Mouse (Mus musculus) Muller cell, postnatal 12 days (primary cell): ENCODE results near the gene Nup210.
A peak's percentile ranks its signal among the peaks of the same experiment; 100 is the strongest.

Experiments
- DNase-seq: peaks from one replicate; pipeline ENCODE4 v3.0.0-alpha.2; 2015; ENCODE audit errors: inconsistent ontology term

Gene Nup210

DNA sequence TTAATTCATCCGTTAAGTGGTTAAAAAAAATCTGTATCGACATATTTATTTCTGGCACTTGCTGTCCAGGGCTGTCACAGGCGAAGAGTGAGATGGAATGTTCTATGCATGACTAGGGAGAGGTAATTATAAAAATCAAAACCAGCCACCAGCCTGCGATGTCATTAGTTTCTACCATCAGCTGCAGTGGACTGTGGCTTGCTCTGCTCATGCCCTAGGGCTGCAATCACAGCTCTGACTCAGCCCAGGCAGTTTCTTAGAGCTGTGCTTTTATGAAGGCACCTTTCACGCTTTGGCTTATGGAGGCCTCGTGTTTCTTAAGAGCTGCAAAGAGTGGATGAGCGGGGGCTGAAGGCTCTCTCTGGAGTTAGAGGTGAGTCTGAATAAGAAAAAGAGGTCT is 95.8 kb downstream of the Nup210 start:
- peak; percentile 37 for DNase-seq

GRCm38 (mm10) chr6:91016600-91017230 is 99.9 kb downstream of the Nup210 start:
- DNase-seq: no peak

- peak; percentile 63 for DNase-seq
Observed at GRCm38 (mm10) chr6:91014198-91014958, 102.3 kb downstream of the Nup210 start.

DNA sequence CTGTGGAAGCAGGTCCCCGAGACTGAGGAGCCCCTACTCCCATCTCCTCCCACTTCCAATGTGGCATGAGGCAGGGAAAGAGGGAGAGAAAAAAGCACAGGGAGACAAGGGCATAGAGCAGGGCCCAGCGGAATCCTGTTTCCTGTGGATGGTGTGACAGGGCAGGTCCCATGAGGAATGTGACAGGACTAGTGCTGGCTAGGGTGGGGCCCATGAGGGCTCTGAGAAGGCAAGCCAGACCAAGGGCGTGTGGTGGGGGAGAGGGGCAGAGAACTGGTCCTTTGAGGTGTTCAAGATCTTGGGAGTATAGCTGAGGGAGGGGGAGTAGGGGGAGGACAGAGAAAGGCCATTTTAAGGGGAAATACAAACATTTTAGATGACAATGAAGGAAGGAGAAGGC is 104.2 kb downstream of the Nup210 start:
- DNase-seq: no peak

- no peak for DNase-seq
Observed at GRCm38 (mm10) chr6:91011568-91011967, 105.1 kb downstream of the Nup210 start.

DNA sequence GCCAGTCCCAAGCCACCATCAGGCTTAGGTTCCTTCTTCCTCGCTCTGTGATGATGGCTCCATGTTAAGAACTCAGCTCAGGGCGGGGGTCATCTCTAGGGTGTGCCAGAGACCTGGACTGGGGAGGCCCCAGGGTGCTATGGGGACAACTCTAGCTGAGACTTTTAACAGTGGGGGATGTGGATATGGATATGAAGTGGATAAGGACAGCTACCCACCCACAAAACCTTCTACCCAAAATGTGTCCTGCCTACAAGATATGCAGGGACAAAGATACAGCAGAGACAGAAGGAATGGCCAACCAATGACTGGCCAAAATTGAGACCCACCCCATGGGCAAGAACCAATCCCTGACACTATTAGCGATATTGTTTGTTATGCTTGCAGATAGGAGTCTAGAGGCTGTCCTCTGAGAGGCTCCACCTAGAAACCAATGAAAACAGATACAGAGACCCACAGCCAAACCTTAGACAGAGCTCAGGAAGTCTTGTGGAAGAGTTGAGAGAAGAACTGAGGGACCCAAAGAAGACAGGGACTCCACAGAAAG is 108.3 kb downstream of the Nup210 start:
- no peak for DNase-seq

- no peak for DNase-seq
Observed at GRCm38 (mm10) chr6:91007207-91007606, 109.4 kb downstream of the Nup210 start.

- no peak for DNase-seq
Observed at GRCm38 (mm10) chr6:91004157-91004556, 112.5 kb downstream of the Nup210 start.

DNA sequence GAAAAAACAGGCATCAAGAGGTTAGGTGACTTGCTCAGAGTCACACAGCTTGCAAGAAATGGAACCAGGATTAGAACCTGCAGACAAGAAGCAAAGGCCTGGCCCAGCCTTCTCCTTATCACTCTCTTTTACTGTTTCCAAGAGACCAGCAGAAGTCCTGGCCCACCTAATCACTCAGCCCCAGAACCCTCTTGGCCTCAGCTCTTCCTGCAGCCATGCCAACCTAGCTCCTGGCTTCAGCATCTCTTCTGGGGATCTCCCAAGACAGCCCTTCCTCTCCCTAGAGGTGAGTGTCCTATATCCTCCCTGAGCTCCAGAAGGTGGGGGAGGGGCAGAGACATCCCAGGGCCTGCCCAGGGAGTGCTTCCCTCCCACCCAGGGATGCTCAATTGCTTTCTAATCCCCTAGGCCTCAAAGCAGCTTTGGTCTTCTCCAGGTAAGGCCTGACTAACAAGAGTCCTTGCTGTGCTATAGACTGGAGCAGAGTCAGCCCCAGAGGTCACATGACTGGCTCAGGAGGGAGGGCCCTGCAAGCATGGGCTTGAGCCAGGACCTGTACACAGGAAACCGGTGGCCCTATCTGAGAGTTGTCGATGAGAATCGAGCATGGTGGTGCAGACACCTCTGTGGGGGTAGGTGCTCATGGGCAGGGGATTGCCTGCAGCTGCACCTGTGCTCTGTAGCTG is 113.2 kb downstream of the Nup210 start:
- DNase-seq: no peak

DNA sequence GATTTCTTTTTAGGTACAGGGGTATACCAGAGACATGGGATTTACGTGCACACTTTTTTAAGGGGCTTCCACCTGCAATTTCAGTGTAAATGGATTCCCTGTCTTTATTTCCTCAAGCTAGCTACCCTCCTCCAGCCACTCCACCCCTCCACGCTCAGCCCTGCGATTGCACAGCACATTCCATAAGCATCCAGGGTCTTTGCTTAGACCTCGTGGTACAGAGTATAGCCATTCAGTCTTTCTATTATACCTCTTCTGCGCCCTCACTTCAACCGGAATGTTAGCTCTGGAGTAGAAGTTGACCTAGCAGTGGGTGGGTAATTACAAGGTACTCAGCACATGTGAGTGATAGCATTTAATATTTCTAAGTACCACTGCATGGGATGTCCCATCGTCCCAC is 115.1 kb downstream of the Nup210 start:
- DNase-seq: no peak

- DNase-seq: peak; percentile 44
Observed at GRCm38 (mm10) chr6:91000819-91001525, 115.7 kb downstream of the Nup210 start.

DNA sequence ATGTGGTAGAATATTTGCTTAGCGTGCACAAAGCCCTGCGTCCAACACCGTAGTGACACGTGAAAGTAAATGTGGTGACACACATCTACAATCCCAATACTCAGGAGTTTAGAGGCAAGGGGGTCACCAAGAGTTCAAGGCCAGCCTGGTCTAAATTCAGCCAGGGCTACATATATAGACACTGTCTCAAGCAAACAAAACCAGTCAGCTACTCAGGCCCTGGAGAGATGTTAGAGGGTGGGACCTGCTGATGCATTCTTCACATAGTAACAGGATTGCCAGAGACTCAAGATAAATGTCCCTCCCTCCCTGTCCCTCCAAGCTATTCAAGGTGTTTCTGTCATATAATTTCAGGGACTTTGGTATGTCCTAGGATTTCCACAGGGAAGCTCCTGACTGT is 117.5 kb downstream of the Nup210 start:
- DNase-seq: no peak

DNA sequence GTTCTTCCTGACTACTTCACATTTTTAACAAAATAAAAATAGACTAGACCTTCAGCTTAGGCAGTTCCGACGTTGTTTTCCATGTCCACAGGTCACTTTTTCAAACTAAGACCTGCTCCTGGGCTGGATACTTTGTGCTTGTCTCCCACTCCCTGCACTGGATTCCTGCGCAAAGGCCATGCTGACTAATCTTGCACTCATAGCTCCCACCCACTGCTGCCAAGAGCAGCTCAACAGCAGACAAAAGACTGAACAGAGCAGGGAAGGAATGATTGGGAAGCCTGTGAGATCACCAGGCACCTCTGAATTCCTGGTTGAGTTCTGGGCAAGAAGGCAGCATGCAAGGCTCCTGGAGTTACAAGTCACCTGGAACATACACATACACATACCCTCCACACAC is 119.6 kb downstream of the Nup210 start:
- DNase-seq: peak; percentile 45

- DNase-seq: no peak
Observed at GRCm38 (mm10) chr6:90996181-90996580, 120.4 kb downstream of the Nup210 start.

DNA sequence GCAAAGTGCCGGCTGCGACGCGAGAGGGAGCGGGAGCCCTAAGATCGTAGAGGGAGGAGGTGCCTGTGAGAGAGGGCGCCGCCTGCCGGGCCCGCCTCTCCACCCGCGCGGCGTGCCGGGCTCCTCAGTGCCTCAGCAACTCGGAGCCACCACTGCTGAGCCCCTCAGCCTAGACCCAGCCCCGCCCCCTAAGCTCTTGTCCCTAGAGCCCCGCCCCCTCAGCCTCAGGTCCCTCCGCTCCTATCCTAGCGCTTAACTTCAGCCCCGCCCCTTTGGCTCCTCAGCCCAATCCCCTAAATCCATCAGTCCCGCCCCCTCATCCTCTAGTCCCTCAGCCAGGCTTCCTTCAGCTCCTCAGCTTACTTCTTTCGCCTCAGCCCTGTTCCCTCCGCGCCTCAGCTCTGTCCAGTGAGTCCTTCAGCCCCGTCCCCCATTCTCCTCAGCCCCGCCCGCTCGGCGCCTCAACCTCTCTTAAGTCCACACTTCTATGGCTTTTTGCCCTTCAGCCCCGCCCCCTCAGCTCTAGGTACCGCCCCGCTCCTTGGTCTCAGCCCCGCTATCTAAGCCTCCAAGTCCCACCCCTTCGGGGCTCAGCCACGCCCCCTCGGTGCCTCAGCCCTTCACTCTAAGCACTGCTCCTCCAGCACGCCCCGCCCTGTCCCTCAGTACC is 127.8 kb downstream of the Nup210 start, which contains the start of gene Iqsec1:
TSS of gene Iqsec1 (minus strand) at position 38 of the 670 bp plus-strand sequence.
- peak; percentile 93 for DNase-seq

GRCm38 (mm10) chr6:90988299-90988625 is 128.4 kb downstream of the Nup210 start:
- DNase-seq: no peak

- peak; percentile 30 for DNase-seq
Observed at GRCm38 (mm10) chr6:90987561-90988298, 128.9 kb downstream of the Nup210 start.

DNA sequence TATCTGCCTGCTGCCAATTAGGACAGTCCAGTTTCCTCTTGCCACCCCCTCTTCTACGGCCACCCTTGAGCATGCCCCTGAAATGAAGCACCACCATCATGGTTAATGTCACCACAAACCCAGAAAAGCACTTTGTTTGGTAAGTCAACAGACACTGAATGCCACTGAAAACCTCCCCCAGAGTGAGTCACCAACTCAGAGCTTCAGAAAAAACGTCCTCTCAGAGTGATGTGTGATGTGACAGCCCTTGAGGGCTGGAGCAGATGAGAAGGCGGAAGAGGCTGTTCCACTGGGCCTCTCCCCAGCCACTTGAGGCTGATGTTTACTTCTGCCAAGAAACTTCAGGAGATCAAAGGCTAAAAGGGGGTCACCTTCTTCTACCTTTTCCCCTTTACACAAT is 132.5 kb downstream of the Nup210 start:
- DNase-seq: peak; percentile 45

- DNase-seq: no peak
Observed at GRCm38 (mm10) chr6:90974279-90974678, 142.3 kb downstream of the Nup210 start.

- DNase-seq: peak; percentile 52
Observed at GRCm38 (mm10) chr6:90969341-90969871, 147.2 kb downstream of the Nup210 start.
